Mouse (Mus musculus) induced T-regulatory cell, adult 2 months (primary cell): Measurements from ENCODE around the gene Hip1.

Source experiments
- DNase-seq: peaks from one replicate; pipeline ENCODE4 v3.0.0-alpha.2; 2012; ENCODE audit warnings: low read depth

Gene Hip1

DNA sequence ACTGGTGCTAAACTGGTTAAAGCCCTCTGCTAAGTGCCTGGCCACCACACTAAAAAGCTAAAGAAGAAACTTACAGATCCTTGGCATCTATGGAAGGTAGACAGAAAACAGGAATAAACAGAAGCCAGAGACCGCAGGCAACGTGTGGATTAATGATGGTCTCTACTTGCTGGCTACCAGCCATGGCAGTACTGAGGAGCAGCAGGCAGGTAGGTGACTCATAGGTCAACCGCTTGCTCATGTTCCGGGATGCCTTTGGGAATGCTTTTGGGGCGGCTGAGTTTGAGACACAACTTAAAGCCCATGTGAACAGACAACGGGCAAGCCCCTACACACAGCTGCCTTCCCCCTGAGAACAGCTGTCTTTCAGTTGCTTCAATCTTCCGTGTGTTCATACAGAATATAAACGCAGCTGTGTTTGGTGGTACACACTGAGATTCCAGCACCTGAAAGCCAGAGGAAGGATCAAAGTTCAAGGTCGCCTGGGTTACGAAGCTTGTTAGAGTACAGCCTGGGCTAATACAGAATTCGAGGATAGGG lies 13.5 kb downstream of the Hip1 start:
- no peak for DNase-seq

GRCm38 (mm10) chr5:135529964-135530363 lies 15.0 kb downstream of the Hip1 start:
- DNase-seq: no peak

DNA sequence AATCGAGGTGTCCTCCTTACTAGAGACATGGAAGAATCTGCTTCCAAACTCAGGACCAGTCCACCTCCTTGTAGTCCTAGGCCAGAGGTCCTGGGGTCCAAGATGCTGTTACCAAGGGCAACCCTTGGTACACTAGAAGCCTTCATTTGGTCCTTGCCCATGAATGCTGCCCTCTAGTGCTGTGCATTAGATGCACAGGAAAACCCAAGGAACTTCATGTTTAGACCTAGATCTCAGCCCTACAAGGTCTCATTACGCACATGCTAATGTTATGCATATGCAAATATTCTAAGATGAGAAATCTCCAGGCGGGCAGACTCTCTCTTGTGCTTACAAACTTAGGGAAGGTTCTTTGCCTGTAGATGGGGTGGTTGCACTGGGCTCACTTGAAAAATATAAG lies 15.6 kb downstream of the Hip1 start:
- DNase-seq: no peak

GRCm38 (mm10) chr5:135527986-135528385 lies 16.9 kb downstream of the Hip1 start:
- DNase-seq: no peak

DNA sequence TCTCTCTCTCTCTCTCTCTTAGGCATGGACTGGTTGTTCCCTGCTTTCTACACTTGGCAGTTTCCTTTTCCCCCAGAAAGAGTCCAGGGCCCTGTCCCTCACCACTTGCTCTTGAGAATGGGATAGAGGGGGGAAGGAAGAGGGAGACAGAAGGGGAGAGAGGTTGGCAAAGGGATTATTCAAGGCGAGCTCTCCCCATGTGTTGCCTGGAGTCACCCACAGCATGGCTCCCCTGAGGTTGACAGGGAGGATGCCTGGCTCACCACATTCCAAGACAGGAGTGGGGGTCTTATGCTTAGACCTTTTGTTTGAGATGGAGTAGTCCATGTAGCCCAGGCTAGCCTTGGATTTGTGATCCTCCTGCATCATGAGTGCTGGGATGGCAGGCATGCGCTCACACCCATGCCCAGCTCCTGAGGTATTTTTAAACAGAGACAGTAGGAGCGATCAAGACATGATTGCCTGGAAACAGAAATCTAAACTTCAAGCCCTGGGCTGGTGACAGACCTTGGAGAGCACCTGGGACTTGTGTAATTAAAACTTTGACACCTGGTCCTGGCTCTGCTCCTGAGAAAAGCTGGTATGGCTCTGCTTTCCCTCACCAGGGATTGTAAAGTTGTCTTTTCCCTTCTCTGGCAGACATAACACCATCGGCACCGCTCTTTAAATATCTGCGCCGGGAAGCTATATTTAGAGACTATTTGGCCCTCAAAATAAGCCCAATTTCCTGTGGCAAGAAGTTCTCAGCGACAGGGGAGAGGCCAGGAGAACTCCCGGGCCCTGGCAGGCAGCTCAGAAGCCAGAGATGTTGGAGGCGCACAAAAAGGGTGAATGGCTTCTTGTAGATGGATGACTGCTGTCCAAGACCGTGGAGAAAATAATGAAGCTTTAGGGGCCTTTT lies 20.0 kb downstream of the Hip1 start:
- DNase-seq: no peak

- DNase-seq: no peak
Observed at GRCm38 (mm10) chr5:135524087-135524486, 20.8 kb downstream of the Hip1 start.

- no peak for DNase-seq
Observed at GRCm38 (mm10) chr5:135522111-135522722, 22.7 kb downstream of the Hip1 start.

- DNase-seq: no peak
Observed at GRCm38 (mm10) chr5:135517348-135517883, 27.5 kb downstream of the Hip1 start.

GRCm38 (mm10) chr5:135513131-135513530 lies 31.8 kb downstream of the Hip1 start:
- no peak for DNase-seq

DNA sequence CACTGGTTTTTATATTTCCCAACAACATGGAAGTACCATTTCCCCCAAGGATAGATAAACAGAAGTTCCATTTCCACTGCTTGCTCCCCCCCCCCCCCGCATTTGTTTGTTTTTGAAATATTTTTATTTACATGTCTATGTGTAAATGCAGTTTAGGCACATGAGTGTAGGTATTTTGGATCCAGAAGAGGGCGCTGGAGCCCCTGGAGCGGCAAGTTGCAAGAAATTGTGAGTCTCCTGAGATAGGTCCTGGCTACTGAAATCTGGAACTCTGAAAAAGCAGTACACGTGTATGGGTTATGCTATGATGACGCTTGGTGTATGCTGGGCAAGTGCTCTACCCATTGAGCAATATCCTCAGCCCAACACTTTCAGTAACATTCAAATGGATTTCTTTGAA lies 33.8 kb downstream of the Hip1 start:
- DNase-seq: peak; percentile 39

DNA sequence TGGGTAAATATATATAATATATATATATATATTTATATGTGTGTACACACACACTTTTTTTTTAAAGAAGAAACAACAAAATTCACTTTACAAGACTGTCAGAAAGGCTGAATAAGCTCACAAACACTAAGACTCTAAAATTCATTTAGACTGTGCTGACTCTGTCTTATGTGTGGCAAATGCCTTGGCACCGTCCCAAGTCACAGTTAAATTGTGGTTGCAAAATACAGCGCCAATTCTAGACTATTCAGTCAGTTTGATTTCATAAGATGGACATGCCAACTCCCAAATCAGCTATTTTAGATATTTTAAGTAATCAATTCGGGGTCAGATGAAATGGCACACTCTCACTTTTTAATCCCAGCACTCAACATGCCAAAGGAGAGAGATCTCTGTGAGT lies 36.6 kb downstream of the Hip1 start:
- DNase-seq: no peak

GRCm38 (mm10) chr5:135507561-135508273 lies 37.2 kb downstream of the Hip1 start:
- DNase-seq: no peak

DNA sequence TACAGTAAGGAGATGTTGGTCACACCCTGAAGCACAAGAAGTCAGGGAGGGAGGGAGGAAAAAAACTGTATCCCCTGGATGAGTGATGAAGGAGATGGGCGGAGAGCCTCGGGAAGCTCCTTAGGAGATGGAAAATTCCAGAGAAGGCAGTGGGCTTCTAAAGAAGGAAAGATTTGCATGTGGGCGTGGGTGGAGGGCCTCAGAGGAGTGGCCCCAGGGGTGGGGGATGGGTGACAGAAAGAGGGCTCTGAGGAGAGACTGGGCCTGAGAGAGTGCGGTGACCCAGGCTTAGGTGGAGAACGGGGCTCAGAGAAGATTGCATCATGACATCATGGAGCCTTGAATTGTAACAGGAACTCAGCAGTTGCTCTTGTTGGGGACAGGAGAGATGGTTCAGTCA lies 39.5 kb downstream of the Hip1 start:
- no peak for DNase-seq

DNA sequence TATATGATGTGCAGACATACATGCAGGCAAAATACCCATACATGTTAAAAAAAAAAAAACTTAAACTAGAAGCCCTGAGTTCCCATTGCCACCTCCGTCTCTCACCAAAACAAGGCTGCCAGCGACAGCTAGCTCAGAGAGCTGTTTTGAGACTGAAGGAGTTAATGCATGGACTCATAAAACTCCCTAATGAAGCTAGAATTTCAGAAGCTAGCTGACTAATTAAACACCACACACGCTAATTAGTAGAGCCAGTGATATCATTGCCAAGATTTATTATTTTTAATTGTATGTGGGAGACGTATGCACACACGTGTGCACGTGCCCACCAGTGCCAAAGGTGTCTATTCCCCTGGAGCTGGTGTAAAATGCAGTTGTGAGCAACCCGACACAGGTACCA lies 42.0 kb downstream of the Hip1 start:
- DNase-seq: no peak

DNA sequence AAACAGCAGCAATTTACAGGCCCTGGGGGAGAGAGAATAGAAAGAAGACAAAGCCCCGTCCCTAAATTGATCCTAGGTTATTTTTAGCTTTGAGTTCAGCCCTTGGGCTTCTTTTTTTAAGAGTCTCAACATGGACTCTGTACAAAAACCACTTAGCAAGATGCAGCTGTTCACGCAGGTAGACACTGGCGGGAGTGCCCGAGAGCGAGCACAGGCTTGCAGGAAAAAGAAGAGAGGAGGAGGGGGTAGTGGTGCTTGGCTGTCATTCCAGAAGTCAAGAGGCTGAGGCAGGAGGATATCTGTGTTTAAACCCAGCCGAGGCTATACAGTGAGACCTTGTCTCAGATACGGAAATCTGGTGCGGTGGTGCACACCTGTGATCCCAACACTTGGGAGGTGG lies 42.9 kb downstream of the Hip1 start:
- DNase-seq: no peak

GRCm38 (mm10) chr5:135498914-135499313 lies 46.0 kb downstream of the Hip1 start:
- no peak for DNase-seq

- no peak for DNase-seq
Observed at GRCm38 (mm10) chr5:135497347-135497955, 47.5 kb downstream of the Hip1 start.

- DNase-seq: no peak
Observed at GRCm38 (mm10) chr5:135496489-135496888, 48.4 kb downstream of the Hip1 start.

GRCm38 (mm10) chr5:135495471-135495870 lies 49.4 kb downstream of the Hip1 start:
- no peak for DNase-seq

DNA sequence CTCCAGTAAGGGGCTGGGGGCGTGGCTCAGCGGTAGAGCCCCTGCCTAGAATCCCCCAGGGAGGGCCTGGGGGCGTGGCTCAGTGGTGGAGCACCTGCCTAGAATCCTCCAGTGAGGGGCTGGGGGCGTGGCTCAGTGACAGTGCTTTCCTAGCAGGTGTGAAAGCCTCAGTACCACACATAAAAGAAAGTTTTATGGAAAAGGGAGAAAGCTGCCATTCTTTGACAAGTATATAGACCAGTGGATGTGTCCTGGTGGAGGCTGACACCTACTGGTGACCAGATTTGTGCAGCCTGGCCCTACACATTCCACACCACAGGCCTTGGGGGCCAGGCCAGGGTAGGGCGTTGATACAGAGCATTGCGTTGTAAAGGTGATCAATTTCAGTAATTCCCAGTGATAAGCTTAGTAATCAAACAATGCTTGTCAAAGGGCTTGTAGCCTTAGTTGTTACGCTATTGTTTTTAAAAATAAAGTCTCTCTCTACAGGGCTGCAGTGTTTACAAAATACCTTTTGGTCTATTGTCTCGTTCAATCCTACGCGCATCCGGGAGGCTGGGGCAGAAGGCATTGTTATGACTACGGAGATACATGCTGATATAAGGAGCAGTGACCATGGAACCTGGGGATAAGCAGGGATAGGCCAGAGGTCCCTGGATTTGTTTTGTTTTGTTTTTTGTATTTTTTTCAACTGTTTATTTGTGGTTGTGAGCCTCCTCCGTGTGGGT lies 50.6 kb downstream of the Hip1 start:
- peak; percentile 17 for DNase-seq

- DNase-seq: no peak
Observed at GRCm38 (mm10) chr5:135493095-135493494, 51.8 kb downstream of the Hip1 start.
